Mouse (Mus musculus) mouse trophoblast stem cell (cell line): ENCODE data around the gene Wnt5a.

Source experiments
- in situ Hi-C, 2 experiments: fragments of 300-500 bp; cut with MseI, MboI; formaldehyde crosslinking; loops; 2 replicates in 1 of 2; 3 replicates in 1 of 2; pipeline ENCODE4 v1.15.1; 2025

The Wnt5a gene

GRCm38 (mm10) chr14:28561861-28562260 is 57.3 kb downstream of the Wnt5a start:
- in situ Hi-C loops, result no loop called here
